Mouse (Mus musculus) cerebellum, adult (tissue): ENCODE data around the gene Trabd2b.

ENCODE experiments used
- ATAC-seq: cut with Nextera tagmentation; 2 replicates; pipeline ENCODE4 v1.9.2; 2017; ENCODE audit warnings: mild to moderate bottlenecking, moderate library complexity, mixed read lengths; ENCODE audit not compliant: insufficient number of reproducible peaks, low FRiP score, low TSS enrichment

Gene Trabd2b

DNA sequence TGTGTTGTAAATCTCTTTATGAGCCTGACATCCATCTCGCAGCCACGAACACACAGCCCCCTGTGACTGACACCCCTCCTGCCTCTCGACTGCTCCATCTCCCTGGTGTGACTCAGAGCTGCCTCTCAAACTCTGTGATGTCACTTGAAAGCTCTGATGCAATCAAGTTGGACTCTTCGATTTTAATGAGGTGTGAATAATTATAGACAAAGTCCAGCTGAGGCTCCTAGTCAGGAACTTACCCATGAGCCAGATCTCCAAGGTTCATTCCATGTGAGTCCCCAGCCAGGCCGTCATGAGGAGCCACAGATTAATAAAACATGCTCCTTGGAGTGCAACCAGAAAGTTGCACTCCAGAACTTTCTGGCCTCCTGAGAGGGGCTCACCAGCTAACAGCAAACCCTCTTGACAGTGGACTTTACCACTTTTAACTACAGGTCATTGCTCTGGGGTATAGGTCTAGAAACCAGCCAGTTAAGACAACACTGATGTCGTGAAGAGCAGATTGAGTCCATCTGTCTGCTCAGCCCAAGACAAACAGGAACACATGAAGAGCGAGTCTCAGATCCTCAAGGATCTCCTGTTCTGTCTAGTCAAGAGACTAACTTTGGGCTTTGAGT lies 221.3 kb downstream of the Trabd2b start:
- ATAC-seq, result no peak

DNA sequence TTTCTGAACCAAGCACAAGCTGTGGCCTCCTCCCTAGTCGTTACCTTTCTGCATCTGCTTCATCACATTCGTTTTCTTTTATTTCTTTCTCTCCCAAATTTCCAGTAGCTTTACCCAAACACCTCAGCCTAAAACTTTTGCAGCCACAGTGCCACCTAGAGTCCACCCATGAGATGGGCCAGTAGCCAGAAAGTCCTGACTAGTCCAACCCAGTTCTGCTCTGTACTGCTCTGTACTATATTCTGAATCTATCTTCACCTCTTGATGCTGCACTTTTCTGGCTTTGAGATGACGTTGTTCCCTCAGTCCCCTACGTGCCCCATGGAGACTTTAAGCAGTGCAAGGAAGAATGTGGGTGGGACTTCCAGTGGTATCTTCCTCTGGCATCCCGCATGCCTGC lies 229.4 kb downstream of the Trabd2b start:
- no peak for ATAC-seq

DNA sequence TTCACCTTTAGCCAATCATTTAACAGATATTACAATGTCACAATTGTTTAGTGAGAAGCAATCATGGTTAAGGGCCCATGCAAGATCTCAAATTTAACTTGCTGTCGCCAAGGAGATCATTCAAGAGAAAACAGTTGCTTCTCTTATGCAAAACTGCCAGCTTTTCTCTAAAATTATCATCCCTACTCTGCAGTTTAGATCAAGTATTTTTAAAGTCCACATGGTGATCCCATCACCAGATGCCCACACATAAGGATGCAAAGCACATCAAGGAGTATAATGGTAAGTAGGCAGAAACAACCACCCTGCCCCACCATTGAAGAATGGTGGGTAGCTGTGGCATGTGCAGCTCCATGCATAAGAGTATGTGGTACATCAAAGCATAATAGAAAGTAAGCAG lies 229.8 kb downstream of the Trabd2b start:
- no peak for ATAC-seq

DNA sequence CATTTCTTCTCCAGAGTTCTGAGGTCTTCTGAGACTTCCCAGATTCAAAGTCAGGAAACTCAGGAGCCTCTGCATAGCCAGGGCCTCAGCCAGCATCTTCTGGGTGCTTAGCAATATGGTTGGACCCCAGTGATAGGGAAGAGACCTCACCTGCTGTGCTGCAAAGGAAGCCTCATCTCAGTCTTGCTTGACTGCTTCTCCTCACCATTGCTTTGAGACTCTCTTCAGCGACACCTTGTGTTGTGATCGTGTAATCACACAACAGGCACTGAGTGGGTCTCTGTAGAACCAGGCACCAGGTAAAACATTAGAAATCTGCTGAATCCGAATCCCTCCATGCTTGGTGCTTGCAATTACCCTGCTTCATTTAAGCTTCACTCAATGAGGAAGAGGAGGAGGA lies 230.6 kb downstream of the Trabd2b start:
- no peak for ATAC-seq

DNA sequence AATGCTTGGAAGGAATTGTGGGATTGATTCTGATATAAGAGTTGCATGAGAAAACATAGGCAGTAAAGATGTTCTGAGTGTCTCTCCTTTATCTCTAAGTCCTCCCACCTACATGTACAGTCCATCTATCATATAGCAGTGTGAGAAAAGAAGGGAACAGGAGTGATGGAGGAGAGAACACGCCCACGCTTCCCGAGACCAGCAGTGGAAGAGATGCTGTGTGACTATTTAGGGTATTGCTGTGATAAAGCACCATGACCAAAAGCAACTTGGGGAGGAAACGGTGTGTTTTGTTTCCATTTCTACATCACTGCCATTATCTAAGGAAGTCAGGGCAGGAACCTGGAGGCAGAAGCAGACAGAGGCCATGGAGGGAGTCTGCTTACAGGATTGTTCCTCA lies 235.9 kb downstream of the Trabd2b start:
- ATAC-seq, result no peak

DNA sequence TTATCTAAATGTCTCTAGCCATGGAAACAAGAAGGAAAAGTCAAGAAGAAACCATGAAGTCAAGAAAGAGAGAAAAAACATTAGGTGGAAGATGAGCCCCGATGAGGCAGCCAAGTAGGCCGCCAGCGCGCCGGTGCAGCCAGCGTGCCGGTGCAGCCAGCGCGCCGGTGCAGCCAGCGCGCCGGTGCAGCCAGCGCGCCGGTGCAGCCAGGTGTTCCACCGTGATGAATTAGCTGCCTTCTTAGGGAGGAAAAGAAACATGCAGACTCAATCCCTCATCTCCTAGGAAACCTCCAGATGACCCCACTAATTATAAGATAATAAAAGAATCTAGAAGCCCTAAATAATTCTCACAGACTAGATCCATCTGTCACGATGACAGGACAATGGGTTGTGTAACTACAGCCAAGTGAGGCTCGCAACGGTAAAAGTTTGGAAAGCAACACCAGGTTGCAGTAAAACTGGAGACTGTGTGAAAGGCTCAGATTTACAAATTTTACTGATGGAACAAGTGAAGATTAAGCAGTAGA lies 237.2 kb downstream of the Trabd2b start:
- ATAC-seq, result no peak

DNA sequence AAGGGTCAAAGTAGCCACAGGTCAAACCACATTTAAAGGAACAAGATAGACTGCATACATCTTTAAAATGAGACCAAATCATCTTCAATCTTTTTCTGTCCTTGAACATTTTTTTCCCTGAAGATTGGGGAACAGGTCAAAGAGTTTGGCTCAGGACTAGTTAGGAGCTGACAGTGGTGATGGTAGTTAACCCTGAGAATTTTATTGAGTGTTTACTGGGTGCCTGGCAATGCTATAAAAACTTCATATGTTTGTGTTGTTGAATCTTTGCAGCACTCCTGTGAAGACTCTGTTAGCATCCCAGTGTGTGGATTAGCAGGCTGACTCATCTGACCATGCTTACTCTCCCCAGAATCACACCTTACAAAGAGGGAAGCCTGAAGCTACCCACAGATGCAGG lies 238.8 kb downstream of the Trabd2b start:
- ATAC-seq, result no peak

DNA sequence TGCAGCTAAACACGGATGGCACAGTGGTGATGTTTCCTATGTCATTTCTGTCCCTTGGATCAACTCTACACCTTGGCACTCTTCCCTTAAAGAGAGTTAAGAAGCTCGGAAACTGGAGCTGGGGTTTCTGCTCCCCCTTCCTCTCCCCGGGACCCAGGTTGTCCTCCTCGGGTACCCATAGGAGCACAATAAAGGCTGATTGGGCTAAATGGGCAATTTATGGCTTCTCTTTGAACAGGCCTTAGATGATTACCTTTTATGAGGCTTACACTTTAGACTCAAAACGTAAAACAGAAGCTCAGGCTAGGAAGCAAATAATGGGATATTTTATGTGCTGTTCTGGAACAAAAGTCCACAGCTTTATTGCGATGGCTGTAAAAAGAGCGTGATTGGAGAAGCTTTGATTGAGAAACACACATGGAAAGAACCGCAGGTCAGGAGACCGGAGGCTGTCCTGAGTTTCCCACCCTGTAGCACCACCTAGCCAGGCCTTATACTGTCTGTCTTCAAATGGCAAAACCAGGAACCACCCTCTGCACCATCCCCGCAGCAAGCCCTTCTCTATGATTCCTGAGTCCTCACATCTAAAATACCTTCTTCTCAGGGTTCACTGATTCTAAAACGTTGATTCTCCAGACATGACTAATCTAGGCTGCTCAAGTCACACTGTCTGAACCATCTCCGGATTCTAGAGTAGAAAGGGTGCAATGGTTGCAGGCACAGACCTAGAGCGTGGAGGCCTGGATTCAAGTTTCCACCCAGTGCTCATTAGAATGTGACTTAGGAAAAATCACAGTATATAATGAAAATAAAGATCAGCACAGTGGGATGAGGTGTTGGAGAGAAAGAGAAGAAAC lies 240.5 kb downstream of the Trabd2b start:
- no peak for ATAC-seq

DNA sequence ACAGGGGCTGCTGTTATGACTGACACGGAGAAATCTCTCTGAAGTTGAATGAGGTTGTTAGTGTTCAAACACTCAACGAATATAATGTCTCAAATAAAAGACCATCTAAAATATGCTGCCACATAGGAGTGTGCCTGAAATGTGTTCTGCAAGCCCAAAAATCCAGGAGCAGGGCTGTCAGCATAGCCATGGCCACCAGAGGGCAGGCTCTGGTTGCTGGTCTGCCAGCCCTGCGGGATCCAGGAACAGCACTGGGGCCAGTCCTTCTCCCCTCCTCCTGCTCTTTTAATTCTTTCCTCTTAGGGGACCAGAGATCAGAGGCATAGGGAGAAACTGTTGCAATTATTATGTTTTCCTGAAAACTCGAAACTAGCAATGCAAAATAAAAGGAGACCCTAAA lies 241.2 kb downstream of the Trabd2b start:
- no peak for ATAC-seq

DNA sequence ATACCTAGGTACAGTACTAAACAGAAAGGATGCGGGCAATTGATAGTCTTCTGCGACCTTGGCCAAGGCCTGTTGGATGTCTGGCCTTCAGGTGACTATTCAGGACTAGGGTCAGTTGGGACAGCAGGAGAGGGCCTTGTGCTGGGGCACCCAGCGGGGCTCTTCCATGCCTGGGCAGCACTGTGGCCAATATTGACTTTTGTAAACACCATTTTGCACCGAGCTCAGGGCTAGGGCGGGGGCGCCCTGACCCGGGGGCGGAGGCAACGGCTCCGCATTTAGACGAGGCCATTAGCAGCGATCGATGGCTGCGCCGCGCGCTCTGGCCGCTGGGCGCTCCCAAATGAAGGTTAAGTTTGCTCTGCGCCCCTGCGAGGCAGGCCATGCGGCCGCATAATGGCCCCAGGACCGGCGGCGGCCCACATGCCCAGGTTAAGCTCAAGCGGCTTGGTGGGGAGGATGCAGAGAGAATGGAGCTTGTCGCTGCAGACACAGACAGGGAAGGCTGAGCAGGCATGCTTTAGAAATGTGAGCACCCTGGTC lies 242.1 kb downstream of the Trabd2b start:
- ATAC-seq, result no peak

DNA sequence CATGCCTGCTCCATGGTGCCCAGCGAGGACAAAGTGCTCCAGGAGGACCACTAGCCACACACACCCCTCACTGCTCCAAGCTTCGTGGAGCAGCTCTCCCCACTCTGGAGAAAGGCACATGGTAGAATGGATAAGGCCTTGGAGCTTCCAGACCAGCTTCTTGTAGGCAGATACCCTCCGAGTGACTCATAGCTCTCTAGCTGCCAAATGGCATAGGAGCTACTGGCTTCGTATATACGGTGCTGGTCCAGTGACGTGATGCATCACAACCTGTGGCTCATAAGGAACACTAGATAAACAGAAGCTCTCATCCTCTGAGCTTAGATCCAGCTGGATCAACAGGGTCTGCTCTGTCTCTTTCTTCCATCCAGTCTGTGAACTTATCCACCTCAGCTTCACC lies 244.0 kb downstream of the Trabd2b start:
- ATAC-seq, result no peak

DNA sequence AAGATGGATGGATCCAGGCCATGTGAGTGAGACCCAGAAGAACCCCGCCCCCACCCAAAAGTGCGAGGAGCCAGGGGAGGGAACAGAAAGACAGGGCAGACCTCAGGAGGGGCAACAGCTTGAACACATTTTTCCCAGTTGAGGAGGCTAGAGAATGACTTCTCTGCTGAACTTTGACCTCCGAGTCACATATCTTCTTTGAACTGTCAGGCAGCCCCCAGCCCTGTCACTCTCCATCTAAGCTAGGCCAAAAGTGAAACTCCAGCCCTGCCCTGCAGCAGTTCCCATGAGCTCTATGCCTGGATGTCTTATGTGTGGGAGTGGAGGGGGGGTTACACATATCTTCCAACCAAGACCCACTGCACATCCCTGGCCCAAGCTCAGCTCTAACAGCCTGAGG lies 244.5 kb downstream of the Trabd2b start:
- no peak for ATAC-seq

DNA sequence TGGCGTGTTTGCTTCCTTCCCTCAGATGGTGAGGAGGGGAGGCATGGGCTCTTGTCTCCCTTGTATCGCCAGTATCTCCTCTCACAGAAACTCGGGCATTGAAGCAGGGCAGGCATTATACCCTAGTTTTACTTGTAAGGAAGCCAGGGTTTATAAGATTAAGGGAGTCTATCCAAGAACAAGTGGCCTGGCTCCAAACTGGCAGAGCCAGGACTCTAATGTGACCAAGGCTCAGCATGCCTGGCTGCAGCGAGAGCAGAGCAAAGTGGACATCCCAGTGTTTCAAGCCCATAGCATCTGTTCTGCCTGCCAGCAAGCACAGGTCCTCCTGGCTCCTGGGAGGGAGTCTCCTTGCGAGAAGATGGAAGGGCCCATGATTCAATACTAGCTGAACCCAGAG lies 245.1 kb downstream of the Trabd2b start:
- peak; percentile 46; the same call in 1 of the 2 replicates for ATAC-seq

DNA sequence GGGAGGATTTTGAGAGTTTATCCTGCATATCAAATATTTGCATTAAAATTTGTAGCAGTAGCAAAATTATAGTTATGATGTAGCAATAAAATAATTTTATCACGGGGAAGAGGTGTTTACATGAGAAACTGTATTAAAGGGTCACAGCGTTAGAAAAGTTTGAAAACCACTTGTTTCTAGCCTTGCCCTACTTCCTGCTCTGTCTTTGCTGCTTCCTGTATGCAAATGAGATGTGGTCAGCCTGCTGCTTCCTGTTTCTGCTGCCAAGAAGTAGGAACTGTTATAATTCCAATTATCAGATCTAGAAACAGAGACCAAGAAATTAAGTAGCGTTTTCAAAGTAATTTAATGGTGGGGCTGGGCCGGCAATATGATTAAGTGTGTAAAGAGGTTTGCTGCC lies 245.9 kb downstream of the Trabd2b start:
- no peak for ATAC-seq

DNA sequence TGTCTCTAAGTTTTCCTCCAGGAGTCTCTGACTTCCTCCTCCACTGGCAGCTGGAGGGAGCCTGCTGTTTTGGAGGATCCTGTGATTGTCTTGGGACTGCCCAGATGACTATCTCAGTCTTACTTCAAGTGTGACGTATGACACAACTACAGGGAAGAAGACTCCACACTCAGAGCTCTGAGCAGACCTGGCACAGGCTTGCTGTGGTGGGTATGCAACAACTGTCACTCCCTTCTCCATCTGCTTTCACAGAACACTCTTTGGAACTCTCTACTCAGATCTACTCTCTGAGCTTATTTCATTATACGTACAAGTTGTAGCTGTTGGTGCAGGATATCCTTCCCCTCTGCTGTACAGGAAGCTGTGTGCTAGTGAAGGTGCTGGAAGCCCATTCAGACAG lies 251.4 kb downstream of the Trabd2b start:
- no peak for ATAC-seq

DNA sequence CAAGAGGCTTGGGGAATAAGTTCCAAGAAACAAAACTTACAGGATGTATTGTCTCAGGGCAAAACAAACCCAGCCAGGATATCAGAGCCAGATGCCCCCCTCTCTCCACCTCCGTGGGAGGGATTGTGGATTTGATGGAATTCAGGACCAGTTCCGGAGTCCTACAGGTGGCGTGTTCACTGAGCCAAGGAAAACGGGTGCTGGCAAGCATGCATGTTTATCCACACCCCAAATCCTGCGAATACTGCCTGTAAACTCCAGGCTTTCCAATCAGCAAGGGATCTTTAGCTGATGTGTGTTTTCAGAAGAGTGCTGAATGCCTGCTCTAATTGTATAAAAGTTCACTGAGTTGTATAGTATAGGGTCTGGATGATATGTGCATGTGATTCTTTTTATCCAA lies 253.4 kb downstream of the Trabd2b start:
- ATAC-seq, result no peak

DNA sequence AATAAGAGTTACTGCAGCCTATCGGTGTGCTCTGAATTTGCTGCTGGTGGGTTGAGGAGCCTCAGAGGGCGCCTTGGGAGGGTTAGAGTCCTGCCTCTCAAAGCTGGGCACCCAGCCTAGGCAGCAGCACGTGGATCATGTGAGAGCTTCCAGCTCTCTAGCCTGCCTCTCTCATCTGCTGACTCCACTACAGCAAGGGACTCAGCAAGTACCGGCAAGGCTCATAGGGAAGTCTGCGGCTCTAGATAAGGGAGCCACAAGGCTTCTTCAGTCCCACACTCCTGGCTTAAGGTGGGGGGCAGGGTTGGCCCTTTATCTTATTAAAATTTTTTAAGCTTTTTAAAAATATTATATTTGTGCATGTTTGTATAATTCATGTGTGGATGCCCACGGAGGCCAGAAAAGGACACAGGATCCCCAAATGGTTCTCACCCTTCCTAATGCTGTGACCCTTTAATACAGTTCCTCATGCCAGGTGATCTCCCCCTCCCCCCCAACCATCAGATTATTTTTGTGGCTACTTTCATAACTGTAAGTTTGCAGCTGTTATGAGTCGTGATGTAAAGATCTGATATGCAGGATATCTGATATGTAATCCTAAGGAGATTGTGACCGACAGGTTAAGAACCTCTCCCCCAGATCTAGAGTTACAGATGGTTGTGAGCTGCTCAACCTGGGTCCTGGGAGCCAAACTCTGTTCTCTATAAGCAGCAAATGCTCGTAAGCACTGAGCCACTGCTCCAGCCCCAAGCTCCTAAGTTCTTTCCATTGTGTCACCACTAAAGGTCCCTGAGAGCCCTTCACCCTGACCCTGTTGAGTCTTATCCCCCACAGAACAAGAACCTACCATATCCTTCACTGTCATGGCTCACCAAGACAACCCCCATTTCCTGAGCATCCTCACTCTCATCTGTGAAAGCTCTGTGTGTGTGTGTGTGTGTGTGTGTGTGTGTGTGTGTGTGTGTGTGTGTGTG lies 257.8 kb downstream of the Trabd2b start:
- no peak for ATAC-seq
